Mouse (Mus musculus) monocyte, adult 2 months (primary cell): ENCODE data around the gene Hmgb1.
"Not testable (repeated sequence)": the region's sequence is repeated elsewhere in the genome, so short reads cannot be mapped to it uniquely, and the experiment has no call there.

Experiments
- DNase-seq, 2 experiments: peaks; one replicate each; pipeline ENCODE4 v3.0.0; 2022; ENCODE audit warnings: low spot score in 2 of 2, low read depth in 1 of 2

Gene Hmgb1

DNA sequence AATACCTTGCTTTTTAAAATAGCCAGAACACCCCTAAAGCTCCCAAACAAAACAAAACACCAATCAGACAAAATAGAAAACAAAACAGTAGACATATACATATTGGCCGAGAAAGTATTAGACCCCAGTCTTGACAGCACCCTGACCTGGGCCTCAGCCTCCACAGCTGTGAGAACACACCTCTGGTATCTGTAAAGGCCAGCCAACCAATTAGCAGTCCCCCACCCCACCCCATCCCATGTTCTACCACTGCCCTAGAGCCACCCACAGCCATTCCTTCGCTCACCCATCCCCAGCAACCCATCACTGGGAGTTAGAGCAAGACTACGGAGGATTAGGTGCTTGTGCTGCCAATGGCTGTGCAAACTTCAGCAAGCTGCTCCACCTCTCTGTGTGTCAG, 33.4 kb downstream of the Hmgb1 start:
- no peak for DNase-seq

- no peak for DNase-seq
Measured at GRCm38 (mm10) chr5:149147386-149148000, 36.8 kb downstream of the Hmgb1 start.

DNA sequence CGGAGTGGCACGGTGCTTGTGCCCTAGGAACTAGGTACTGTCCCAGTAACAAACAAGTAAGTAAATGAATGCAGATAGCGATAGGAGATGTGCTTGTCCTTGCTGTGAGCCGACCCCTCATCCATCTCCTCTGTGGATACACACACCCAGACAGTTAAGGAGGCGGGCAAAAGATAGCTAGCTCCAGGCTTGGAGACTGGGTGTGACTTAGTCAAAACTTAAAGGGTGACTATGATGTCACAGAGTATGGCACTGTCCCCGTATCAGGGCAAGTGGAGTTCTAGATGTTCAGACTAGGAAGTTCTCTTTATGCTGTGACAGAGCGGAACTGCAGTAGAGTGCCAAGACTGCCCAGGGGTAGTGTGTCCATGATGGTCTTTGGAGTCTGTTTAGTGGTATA, 37.6 kb downstream of the Hmgb1 start:
- DNase-seq = no peak

DNA sequence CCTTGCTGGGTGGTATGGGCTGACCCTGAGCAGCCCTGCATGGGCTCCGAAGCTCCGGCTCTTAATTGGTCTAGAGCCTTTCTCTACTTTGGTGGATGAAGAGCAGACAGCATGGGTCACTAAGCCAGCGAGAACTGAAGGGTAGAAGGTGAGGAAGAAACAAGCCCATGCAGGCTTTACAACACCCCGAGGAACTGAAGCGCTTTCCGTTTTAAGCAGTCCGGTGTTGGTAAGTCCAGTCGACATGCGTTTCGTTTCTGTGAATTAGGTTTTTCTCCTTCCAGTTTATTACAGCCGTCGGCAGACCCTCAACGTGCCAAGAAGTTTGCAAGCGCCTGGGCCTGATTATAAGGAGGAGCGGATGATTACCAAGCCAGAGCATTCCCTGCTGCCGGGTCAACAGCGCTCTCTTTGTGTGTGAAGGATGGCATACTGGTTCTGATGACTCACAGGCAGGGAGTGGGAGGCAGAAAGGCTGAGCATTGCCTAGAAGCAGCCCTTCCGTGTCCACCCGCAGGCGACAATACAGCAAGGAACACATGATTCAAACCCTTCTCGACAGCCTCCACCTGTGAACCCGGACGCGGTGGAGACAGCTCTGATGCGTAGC, 40.4 kb downstream of the Hmgb1 start:
- no peak for DNase-seq

DNA sequence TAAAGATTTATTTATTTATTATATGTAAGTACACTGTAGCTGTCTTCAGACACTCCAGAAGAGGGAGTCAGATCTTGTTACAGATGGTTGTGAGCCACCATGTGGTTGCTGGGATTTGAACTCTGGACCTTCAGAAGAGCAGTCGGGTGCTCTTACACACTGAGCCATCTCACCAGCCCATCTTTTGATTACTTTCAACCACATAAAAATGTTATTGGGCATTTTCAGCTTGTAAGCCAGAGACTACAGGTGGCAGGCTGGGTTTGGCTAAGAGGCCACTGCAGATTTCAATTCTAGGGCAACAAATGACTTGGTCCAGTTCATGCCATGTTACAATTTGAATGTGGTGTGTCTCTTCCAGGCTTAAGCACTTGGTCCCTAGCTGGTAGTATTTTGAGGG, 43.1 kb downstream of the Hmgb1 start:
- not testable (repeated sequence) for DNase-seq

GRCm38 (mm10) chr5:149140336-149140735, 44.0 kb downstream of the Hmgb1 start:
- DNase-seq = no peak

- DNase-seq = not testable (repeated sequence)
Measured at GRCm38 (mm10) chr5:149138087-149138486, 46.2 kb downstream of the Hmgb1 start.

- DNase-seq = no peak
Measured at GRCm38 (mm10) chr5:149137447-149137846, 46.8 kb downstream of the Hmgb1 start.

GRCm38 (mm10) chr5:149136933-149137365, 47.3 kb downstream of the Hmgb1 start:
- no peak for DNase-seq

DNA sequence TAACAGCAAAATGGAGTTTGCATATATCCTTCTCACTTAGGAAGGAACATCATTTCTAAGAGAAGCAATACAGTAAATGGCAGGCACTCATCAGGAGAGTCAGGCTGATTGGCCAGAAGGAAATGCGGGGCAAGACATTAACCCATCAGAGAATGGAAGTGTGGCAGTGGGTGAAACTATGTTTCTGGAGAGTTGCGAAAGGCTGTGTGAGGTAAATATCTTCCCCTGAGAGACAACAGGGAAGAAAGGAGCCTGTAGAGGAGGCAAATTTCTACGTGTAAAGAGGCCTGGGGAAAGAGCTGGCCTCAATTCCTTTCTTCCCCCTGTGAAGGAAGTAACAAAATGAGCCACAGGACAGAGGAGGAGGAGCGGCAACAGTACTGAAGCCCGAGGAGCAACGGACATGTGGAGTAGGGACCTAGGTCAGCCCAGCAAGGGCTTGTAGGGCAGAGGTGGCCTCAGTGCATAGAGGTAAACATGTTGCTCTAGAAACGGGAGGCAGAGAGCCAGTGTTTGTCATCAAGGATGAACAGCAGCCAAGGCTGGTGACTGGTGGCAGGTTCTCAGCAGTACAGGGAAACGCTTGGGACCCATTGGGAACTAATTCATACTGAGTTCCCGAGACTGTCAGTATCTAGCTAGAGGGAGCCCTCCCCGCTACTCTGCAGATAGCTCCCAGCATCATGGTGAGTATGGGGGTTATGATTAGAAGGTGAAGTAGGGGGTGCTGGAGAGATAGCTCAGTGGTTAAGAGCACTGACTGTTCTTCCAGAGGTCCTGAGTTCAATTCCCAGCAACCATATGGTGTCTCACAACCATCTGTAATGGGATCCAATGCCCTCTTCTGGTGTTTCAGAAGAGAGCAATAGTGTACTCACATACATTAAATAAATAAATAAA, 48.6 kb downstream of the Hmgb1 start:
- DNase-seq = no peak

- DNase-seq = no peak
Measured at GRCm38 (mm10) chr5:149134751-149135454, 49.4 kb downstream of the Hmgb1 start.

- no peak for DNase-seq
Measured at GRCm38 (mm10) chr5:149128473-149128872, 55.8 kb downstream of the Hmgb1 start.

- no peak for DNase-seq
Measured at GRCm38 (mm10) chr5:149123795-149124194, 60.5 kb downstream of the Hmgb1 start.

- no peak for DNase-seq
Measured at GRCm38 (mm10) chr5:149119341-149119881, 64.9 kb downstream of the Hmgb1 start.

DNA sequence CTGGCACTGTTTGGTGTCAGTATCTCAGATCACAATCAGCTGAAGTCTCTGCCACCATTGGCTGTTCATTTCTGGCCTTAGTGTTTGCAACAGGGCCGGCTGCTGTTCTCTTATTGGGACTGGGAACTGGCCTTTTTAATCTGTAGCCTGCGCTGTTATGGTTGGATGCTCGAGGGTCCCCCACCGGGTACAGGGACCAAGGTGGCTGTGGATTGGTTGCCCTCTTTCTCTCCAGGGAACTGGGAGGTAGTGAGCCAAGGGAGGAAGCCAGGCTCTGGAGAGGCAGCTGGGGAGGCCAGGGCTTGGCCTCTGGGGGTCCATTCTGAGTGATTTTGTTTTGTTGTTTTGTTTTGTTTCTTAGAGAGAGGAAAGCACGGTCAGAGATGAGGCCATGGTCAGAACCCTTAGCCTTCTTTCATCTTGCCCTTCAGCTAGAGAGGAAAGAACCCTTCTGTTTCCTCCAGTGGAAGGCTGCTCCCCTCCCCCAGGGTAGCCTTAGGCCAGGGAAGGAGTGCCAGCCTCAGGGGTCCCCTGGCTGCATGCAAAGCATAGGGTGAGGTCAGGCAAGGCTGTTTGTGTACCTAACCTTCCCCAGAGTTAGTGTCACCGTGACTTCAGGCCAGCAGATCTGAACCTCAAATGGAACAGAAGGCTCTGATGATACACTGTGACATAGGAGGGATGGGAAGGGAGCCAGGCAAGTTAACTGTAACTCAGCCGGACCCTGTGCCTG, 66.3 kb downstream of the Hmgb1 start:
- DNase-seq = no peak

GRCm38 (mm10) chr5:149114587-149114986, 69.7 kb downstream of the Hmgb1 start:
- DNase-seq = no peak

DNA sequence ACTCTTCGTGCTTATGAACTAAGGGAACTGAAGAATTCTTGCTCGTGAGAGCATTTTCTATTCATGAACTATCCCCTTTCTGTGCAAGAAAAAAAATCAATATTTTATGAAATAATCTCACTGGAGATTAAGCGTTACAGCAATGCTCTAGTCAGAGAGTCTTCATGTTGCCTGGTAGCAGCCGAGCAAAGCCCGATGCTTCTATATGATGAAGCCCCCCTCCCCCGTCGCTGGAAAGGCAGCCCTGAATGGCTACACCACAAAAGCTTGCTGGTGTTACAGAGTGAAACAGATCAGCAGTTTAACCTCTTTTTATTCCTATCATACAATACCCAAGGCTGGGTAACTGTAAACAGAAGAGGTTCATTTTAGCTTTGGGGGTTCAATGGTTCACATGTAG, 70.3 kb downstream of the Hmgb1 start:
- DNase-seq = no peak

- DNase-seq = no peak
Measured at GRCm38 (mm10) chr5:149113439-149113838, 70.8 kb downstream of the Hmgb1 start.

DNA sequence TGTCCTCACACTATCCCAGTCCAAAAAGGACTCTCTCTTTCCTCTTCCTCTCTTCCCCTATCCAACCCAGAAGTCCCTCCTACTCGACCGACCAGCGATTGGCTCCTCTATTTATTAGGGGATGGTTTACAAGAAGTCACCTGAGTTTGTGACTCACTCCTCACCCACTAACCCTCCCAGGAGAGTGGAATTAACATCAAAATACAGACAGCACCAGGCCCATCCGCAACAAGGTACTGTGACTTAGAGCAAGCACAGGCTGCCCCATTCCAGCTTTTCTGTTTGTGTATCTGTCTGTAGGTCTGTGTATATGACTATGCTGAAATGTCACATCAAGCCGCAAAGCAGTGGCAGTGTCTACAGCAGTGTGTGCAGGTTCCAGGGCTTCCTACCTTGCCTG, 71.7 kb downstream of the Hmgb1 start:
- no peak for DNase-seq

GRCm38 (mm10) chr5:149109220-149109619, 75.1 kb downstream of the Hmgb1 start:
- no peak for DNase-seq
